Mouse (Mus musculus) kidney, adult 9 months (tissue): Measurements from ENCODE around the gene Dbh.

ENCODE experiments used
- DNase-seq: peaks from one replicate; pipeline ENCODE4 v3.0.0; 2022

Dbh gene

DNA sequence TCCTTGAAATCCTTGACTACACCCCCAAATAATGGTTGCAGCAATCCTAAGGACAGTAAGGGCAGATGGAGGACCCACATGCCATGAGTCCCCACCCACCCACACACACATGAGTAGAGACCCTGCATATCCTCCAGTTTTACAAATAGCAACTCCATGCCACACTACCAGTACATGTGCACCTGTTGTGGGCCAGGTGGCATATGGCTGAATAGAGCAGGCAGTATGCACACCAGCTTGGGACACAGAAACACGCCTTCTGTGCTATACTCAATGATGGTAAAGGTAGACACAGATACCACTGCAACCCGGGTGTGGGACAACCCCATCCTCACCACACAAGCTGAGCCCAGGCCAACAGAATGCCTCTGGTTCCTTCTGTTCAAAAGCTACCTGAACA is 1.0 kb downstream of the Dbh start:
- DNase-seq, result no peak

DNA sequence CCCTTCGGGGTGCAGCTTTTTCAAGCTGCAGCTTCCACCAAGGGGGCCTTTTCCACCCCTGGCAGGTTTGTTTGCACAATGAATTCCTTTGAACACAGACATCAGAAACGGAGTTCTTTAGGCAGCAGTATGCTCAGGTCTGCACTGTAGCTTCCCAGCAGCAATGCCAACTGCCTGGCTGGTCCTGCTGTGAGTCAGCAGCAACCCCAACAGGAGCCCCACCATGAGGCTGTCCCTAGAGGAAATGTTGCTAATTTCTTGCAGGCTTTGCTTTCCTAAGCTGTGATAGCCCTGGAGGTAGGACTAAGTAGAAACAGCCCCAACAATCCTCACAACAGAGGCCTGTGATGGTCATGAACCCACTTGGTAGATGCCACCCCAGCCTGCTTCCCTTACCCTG is 2.0 kb downstream of the Dbh start:
- DNase-seq, result no peak

DNA sequence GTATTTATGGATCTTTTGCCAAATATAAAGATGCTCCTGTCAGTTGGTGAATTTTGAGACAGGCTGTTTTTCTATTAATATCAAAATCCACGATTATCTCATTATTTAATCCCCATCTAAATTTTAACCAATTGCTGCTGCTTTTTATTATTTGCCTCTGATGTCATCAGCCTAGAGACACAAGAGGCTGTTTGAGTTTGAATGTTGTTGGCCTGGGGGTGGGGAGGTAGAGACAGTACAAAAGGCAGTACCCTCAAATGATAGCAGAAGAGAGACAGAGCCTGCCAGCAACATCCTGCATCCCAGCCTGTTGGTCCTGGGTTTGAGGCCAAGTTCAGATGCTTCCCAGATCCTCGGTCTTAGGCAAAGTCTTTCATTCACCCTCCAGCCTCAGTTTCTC is 9.2 kb downstream of the Dbh start:
- DNase-seq, result no peak

DNA sequence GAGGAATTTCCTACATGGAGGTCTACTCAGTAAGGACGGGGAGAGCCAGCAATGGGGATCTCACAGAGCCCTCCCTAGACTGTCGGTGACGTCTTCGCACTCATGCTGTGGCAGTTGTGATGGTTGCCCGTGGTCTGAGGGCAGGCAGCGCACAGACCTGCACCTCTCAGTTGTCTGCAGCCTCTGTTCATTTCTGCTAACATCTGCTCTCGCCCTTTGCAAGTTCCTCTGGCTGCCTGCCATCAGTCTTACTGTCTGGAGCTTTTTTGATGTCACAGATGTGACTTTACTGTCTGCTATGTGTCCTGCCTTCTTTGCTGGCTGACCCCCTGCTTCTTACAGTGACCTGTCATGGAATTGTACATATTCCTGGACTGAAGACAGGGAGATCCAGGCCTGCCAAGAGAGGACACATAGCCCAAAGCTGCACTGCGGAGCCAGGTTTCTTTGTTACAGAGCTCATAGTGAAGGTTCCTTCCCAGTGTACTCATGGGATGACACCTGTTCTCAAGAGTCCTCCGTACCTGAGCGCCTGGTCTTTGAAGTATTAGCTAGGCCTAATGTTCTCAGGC is 10.7 kb downstream of the Dbh start:
- no peak for DNase-seq

DNA sequence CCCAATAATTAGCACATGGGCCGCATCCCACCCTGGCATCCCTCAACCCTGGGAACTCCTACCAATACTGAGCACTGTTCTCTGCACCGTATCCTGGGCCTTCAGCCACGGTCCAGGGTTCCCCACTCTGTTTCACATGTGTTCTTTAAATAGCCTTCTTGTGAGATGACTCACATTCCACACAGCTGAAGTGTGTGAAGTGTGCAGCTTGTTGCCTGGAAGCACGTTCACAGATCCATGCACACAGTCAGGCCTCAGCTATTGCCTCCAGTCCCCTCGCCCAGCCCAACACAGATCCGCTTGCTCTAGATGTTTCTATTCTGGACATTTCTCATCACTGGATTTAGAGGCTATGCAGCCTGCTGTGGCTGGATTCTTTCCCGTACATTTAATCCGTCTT is 14.1 kb downstream of the Dbh start:
- DNase-seq, result no peak

DNA sequence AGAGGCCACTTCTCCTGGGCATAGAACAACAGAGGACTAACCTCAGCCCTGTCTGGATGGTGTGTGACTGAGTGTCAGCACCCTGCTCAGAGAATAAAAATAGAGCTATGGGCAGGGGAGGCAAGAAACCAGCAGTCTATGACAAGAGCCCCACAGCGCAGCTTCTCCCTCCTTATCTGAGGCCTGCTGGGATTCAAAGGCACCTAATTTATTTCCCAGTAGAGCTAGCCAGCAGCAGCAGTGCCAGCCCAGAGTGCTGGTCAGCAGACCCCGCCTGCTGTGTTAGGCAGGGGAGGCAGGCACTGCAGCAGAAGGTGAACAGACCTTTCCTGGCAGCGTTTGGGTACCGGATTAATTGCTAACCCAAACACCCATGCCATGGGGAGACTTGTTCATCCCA is 16.9 kb downstream of the Dbh start:
- DNase-seq, result peak; percentile 22

DNA sequence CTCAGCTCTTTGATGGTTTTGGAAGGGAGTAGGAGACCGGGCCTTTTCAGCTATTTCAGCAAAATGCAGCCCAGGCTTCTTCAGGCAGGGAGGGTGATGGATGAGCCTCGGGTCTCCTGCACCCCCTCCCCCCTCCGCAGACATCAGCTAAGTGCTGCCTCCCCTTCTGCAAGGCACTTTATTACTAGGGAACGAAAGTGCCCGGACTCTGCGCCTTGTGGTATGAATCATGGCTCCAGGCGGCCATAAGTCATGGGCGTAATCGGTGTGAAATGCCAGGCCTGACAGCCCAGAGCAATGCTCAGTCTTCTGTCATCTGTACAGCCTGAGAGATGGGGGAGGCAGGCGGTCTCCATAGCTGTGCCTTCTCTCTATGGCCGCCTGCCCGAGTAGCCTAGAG is 18.7 kb downstream of the Dbh start:
- no peak for DNase-seq

DNA sequence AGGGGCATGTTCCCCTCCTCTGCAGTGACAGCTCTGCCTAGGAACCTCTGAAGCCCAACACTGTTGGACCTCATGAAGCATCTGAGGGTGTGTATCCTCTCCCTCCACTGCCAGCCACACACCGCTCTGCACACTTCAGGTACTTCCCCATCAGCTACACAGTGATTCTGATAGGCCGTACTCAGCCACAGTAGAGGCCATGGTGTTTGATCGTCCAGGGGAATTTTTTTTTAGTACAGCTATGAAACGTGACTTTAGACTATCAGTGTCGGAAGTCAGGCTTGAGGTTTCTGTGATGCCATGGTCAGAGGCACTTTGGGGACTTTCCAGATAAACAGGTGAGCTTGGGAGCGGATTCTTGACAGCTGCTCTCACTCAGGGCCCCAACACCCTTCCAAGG is 22.5 kb downstream of the Dbh start:
- no peak for DNase-seq

DNA sequence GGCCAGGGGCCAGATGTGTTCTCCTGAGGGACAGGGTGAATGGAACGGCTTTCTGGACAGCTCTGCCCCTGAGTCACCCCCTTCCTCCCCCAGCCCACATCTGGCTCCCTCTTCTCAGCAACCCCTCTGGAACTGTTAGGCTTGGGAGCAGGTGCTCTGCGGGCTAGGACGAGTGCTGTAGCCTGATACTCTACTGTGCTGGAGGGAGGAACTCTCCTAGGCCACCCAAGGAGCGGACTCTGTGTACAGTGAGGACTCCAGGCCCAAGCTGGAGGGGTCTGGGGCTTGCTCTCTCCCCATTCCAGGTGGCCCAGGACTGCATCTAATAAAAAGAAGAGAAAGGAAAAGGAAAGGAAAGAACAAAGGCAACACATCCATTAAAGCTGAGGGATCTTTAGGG is 25.0 kb downstream of the Dbh start:
- DNase-seq, result no peak

DNA sequence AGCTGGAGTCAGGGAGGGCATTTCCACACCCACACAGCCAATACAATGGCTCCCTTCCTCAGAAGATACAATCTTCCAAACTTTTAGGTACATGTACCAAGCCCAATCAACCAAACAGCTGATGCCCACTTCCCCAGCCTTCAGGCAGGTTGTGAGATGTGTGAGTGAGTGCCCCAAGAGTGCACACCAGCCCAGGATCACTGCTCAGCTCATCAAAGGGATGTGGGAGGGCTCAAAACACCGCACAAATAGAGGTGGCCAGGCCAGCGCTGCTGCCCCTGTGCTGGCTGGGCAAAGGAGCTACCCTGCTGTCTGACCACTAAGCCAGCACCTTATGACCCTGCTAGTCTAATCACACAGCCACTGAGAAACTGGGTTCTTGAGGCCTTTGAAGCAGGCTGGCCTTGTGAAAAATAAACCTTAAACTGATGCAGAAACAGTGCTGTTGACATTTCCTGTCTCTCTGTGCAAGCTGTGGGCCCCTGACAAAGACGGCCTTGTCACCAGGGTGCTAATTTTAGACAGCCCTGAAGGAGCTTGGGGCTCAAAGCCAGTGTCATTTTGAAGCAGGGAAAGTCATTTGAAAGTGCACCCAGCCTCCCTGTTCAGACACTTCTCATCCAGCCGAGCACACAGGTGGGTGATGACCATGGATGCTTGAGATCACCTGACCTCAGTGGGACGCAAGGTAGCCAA is 33.7 kb downstream of the Dbh start:
- no peak for DNase-seq

DNA sequence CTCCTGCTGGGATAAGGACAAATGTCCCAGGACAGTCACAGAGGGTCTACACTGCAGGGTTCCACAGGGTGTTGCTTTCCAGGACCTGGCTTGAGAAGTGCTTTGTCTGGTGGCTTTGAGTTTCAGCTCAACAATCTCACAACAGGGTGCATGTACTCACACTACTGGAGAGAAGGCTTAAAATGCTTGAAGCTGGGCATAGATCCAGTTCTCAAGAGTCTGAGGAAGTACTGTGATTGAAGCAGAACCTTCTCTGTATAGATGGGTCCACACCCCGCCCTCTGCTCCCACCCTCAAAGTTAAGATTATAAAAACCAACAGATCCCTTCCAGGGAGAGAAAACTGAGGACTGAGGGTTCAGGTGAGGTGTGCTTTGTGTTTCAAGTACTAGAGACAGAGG is 35.6 kb downstream of the Dbh start:
- no peak for DNase-seq

DNA sequence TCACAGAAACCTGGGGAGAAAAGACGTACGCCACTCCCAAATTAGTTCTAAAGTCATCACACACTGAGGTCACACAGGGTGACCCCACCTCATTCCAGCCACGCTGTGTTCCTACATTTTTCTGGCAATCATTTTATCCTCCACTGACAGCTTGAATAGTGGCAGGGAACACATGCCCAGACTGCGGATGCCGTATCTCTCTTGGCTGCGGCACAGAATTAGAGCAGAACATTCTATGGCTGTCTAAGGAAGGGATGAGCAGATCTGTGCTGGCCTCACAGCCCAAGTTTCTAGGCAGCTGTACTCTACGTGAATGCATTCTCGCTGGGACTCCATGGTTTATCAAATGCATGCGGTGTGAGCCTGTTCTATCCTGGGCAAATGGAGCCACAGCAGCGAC is 40.6 kb downstream of the Dbh start:
- no peak for DNase-seq

DNA sequence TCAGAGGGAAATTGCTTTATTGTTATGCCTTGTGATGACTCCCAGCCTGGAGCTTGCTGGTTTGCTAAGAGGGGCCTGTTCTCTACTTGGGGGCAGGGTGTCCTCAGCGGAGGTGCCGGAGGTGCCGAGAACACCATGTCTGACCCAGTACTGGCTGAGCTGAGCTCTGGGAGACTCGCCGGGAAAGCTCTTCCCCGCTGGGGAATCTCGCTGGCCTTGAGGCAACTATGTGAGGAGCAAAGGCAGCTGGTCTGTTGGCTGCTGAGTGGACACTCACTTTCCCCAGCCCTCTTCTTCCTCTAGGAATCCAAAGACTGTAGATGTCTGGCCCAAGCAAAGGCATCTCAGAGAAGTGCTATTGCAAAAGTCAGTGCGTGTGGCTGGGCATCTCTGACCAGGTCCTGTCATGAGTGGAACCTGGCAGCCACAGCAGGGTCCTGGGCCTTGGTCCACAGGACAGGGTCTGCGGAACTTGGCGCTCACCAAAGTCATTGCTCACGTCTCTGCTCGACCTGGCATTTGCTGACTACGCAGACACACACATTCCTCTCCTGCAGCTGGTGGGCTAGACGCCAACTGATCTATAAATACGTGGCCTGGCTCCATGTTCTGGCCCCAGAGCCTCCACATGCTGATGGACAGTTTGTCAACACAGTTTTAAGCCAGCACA is 41.2 kb downstream of the Dbh start:
- peak; percentile 50 for DNase-seq

DNA sequence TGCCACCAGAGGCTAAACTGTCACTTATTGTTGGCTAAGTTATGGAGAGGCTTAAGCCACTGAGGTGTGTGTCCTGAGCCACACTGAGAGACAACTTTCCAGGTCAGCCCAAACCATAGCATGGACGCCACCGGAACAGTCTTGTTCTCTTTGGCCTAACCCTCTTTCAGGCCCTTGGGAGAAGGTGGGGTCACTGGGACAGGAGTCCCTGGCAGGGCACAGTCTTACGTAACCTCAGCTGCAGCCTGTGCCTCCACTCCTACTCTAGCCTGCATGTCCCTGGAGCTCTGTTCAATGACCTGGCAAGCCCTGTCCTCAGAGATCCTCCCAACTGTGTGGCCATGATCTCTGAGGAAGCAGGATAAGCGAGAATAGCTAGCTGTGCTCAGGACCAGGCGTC is 42.1 kb downstream of the Dbh start:
- peak; percentile 85 for DNase-seq

DNA sequence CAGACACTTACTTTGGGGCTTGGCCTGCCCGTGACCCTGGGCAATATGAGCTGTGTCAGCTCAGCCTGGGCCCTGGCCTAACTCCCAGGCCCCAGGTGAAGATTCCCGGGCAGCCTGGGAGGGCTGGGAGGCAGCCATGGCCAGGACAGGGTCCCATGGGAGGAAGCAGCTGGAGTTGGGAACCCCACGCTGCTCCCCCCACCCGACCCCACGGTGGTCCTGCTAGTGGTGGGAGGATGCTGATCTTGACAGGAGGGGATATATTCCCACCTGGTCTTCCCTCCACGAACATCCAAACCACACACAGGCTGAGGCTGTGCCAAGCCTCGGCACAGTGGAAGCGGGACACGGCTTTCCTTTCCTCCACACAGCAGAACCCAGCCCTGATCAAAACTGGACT is 44.3 kb downstream of the Dbh start:
- no peak for DNase-seq

DNA sequence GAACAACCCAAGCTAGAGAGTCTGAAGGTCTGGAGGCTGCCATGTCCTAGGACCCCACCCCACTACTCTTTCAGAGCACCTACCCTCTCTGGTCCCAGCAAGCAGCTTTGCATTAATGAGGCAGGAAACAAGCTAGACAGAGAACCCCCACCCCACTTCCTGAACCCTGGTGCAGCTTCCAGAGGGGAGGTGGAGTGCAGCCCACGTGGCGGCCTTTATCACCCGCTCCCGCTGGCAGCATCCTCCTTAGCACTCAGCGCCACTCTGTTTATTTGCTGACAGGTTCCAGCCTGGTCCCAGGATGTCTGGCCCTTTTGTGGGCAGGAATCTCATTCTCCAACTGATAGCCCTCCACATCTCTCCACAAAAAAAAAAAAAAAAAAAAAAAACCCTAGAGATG is 44.8 kb downstream of the Dbh start:
- no peak for DNase-seq

DNA sequence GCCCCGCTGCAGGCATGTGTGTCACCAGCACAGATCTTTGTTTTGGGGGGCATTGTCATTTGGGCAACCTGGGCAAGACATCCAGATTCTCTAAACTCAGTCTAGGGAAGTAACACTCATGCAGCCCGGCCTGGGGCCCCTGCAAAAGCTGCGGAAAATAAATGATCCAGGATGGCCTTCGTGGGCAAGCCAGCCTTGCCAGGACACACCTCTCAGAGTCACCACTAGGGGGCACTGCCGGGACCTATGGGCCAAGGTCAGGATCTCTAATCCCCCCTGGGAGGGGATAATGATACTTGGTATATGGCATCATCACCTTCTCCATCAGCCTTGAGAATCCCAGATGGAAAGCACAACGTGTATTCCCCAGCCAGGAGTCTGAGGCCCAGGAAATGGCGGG is 45.2 kb downstream of the Dbh start:
- DNase-seq, result peak; percentile 54

DNA sequence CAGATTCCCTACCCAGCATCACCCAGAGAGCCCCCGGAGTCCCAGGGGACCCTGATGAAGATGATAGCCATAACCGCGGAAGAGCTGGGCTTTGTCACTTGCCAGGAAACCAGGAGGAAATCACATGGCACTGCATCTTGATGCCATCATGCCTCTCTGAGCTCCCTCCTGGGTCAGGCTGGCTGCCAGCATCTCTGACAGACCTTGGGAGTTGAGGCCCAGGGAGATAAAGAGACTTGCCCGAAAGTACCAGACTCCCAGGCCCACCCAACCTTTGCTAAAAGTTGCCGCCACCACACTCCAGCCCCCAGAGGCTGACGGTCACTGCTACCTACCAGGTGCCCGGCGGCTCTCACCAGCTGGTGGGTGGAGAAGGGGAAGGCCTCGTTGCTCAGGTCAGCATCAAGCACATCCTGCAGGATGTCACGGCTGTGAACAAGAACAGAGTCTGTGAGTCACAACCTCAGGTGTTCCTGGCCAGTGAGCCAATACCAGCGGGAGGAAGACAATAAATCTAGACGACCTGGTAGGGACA is 45.7 kb downstream of the Dbh start:
- no peak for DNase-seq

DNA sequence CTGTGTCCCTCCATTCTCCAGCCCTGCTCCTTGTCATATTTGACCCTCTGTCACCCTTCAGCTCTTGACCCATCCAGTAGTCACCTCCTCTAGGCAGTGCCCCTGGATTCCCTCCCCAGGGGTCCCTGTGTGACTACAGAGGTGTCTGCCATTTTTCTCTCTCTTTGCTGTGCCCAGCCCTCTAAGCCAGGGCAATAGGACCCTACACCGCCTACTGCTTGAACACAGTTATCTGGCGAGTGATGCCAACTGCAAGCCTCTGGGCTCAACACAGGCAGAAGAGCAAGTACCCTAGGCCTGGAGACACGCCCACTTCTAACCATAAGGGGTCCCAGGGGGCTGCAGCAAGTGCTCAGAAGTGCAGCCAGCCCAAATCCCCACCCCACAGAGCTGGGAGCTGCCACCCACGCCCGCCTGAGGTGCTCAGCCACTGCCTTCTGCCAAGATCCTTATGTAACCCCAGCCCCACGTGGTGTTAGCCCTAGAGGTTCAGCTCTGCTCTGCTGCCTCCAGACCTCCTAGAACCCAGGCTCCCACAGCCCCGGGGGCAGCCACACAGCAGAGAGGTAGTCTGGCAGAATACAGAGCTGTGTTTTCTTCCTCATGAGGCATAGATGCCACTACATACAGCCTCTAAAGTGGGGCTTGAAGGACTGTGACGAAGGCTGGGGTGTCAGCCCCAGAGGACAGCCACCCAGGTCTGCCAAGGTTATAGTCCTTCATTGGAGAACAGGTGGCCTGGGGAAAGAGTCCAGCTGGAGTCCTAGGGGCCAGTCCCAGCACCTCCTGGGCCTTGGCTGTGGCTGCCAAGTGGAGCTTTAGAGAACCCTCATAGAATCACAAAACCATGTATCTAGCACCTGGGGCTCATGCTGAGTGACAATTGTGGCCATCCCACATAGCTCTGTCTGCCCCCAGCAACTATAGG is 47.2 kb downstream of the Dbh start:
- peak; percentile 88 for DNase-seq

DNA sequence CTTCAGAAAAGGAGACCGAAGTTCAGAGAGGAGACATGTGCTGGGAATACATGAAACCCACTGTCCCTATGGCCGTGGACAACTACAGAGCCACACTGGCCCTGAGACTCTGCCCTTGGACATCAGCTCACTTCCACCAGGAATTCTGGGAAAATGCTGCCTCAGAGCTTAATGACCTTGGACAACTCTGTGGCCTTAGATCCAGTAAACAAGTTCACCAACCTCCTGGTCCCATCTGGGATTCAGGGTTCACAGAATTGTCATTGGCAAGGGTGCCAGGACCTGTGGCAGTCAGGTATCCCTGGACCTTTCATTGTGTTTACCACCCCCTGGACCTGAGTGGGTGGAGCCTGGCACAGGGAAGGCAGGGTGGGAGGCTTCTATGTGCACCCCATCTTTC is 50.5 kb downstream of the Dbh start:
- DNase-seq, result peak; percentile 49

DNA sequence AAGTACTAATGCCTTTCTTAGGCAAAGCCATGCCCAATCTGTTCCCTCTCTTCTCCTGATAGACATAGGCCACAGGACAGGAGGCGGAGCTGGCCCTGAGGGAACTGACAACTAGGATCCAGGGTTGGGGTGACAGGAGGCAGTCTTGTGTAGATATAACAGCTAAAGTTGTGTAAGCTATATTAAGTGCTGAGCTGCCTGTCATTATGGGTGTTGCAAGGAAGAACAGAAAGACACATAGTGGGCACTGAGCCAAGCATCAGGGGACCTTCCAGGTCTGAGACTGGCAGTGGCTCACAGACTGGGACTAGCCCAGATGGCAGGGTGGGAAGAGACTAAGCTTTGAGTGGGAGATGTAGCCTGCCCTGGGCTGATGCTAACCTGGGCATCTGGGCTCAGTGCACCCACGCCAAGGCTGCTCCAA is 53.1 kb downstream of the Dbh start:
- DNase-seq, result no peak

DNA sequence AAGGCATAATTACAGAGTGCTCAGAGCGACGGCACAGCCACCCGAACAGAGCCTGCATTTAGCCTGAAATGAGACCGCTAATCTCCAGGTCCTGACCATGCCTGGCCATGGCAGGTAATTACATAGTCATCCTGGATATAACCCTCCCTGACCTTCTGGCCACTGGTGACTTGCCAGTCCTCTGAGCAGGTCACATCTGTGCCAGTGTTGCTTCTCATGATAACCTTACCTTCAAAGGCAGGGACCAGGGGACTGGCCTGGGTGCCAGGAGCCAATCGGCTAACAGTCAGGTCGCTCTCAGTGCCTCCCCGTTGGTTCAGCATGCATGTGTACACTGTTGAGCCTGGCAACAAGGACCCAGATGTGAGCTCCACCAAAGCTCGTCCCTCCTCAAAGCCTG is 53.5 kb downstream of the Dbh start:
- DNase-seq, result no peak

DNA sequence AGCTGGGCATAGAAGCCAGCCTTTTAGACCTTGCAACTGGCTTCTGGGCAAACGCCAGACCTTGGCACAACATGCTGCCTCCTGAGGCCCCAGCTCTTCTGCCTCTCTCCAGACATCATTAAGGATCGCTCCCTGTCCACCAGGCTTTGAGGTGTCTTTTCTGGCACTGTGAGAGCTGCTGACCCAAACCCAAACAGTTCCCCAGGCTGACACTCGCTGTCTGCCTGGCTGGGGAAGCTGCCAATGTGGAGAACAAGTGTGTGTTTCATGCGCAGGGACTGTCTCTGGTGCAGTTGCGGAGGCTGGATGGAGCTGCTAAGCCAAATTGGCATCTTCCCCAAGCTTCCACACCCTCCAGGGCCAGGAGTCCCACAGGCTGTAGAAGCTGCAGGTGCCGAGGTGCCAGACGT is 58.0 kb downstream of the Dbh start:
- no peak for DNase-seq
